Mouse (Mus musculus) urinary bladder, postnatal 36 days (tissue): ENCODE results near the gene Slc2a5.

Source experiments
- DNase-seq, 2 experiments: peaks; one replicate each; pipeline ENCODE4 v3.0.0; 2022; ENCODE audit warnings: low spot score in 2 of 2, mixed read lengths in 1 of 2

The Slc2a5 gene

DNA sequence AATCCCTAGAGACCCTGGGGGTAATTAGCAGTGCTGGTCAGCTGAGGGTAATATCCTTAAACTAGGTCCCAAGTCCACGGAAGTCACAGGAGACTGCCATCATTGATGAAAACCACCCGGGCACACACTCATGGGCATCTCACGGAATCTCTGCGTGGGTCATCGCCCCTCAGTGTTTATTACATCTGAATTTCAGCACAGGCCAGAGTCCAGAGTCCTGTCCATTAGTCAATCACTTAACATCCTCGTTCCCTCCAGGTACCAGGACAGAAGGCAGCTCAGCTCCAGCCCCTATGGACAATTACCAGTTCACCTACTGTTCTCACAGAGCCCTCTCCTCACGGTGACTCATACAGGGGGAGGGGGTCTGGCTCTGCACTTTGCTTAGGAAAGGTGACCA, 16.3 kb upstream of the Slc2a5 start:
- no peak for DNase-seq

- DNase-seq = no peak
Observed at GRCm38 (mm10) chr4:150105671-150106070, 13.4 kb upstream of the Slc2a5 start.

GRCm38 (mm10) chr4:150106637-150107036, 12.4 kb upstream of the Slc2a5 start:
- no peak for DNase-seq

DNA sequence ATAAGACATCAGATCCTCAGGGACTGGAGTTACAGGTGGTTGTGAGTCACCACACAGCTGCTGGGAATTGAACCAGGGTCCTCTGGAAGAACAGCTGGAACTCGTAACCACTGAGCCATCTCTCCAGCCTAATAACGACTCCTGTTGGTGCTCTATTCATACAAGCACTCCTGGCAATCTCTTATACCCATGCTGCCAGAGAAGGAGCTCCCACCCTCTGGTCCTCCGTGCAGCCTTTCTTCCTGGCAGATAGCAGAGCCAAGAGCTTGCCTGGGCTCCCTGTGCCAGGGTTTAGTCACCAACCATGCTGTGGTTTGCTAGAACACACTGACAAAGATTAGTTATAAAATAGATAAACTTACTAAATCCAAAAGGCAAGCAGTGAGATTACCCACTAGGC, 9.4 kb upstream of the Slc2a5 start:
- DNase-seq = no peak

- DNase-seq = no peak
Observed at GRCm38 (mm10) chr4:150110373-150110772, 8.7 kb upstream of the Slc2a5 start.

DNA sequence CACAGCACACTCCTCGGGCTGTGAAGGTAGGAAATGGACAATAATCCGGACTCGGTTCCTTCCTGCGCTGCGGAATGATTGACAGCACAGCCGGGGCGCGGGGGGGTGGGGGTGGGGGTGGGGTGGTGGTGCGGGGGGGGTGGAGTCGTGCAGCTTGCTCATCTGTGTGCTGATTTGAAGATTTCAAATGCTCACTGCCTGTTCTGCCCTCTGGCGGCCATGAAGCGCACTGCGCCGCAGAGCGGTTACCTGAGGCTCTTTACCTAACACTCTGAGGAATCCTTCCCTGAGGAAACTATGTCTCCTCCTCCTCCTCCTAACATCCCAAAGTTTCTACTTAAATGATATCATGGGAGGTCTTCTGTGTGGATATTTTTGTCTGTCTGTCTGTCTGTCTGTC, 6.2 kb upstream of the Slc2a5 start:
- peak; percentile 61 to 72 for DNase-seq

GRCm38 (mm10) chr4:150114505-150115061, 4.5 kb upstream of the Slc2a5 start:
- no peak for DNase-seq

GRCm38 (mm10) chr4:150117311-150117710, 1.8 kb upstream of the Slc2a5 start:
- no peak for DNase-seq

DNA sequence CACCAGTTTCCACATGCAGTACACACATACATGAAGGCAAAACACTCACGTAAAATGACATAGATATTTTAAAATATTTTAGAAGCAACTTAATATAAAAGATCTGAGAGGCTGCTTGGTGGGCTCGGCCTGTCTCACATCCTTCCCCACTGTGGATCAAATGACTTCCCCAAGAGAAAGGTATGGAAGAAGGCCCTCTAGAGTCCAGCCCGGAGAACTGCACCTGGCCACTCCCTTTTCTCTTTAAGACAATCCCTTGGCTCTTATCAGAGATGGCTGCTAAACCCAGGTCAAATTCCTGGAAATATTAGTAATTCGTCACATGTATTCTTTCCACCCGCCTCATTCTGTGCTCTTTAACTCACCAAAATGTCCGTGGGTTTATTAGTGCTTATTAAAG, 920 bp upstream of the Slc2a5 start:
- DNase-seq = no peak

GRCm38 (mm10) chr4:150119640-150120039, 557 bp downstream of the Slc2a5 start:
- DNase-seq = peak in 1 of 2 experiments; percentile 28

GRCm38 (mm10) chr4:150120173-150120833, 1.2 kb downstream of the Slc2a5 start:
- no peak for DNase-seq

DNA sequence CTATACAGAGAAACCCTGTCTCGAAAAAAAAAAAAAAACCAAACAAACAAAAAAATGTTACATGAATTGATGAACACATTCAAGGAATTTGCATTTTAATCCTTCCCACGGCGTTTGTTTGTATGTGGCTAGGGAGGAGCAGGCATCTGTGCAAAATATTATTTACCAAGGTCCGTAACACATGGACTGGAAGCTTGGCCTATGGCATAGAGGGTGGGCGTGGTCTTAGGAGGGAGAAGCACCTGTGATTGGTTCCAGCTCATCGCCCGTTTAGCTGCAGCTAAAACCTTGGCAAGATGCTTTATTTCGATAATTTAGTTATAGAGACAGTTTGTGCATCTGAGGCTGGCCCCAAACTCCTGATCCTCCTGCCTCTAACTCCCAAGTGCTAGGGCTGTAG, 2.3 kb downstream of the Slc2a5 start:
- DNase-seq = no peak

- DNase-seq = no peak
Observed at GRCm38 (mm10) chr4:150122476-150122875, 3.4 kb downstream of the Slc2a5 start.

GRCm38 (mm10) chr4:150126373-150126772, 7.3 kb downstream of the Slc2a5 start:
- no peak for DNase-seq

GRCm38 (mm10) chr4:150127894-150128293, 8.8 kb downstream of the Slc2a5 start:
- no peak for DNase-seq

DNA sequence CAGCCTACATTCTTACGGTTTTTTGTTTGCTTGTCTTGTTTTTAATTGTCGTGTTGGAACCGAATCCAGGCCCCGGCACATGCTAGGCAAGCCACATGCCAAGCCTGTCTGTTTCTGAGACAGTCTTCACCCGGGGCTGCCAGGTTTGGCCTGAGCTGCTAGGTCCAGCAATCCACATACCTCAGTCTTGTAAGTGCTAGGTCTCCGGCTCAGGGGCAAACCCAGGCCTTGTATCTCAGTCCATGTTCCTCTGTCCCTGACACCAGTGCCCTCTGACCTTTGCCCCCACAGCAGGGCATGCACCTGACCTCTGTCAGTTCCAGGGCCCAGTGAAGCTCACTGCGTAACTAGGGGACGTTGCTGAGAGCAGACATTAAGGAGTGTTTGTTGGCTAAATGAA, 9.5 kb downstream of the Slc2a5 start:
- no peak for DNase-seq

GRCm38 (mm10) chr4:150130661-150131060, 11.6 kb downstream of the Slc2a5 start:
- DNase-seq = no peak

DNA sequence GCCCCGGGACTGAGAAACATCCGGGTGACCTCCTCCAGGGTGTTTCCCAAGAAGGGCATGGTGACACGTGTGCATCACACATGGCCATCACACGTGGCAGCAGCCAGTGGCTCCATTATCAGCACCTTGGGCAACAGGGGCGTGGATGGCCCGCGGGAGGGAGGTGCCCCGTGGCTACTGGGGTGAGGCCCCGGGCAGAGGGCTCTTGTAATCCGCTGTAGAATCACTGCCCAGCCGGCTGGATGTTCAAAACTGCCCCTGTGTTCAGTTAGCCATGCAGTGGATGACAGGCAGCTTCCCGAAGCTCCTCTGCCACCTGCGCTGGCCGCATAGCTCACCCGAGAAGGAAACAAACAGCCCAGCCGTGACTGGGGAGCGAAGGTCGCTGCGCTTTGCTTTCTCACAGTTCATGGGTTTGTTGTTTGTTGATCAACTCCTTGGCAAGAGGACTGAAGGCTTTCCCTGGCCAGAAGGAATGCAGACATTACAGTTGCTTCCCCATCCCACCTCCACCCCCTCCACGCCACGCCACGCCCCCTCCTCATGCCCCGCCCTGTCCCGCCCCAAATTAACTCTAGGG, 13.7 kb downstream of the Slc2a5 start:
- peak in 1 of 2 experiments; percentile 56 for DNase-seq

- no peak for DNase-seq
Observed at GRCm38 (mm10) chr4:150135254-150135653, 16.2 kb downstream of the Slc2a5 start.

- peak; percentile 46 to 70 for DNase-seq
Observed at GRCm38 (mm10) chr4:150136693-150137092, 17.6 kb downstream of the Slc2a5 start.

GRCm38 (mm10) chr4:150137368-150138083, 18.4 kb downstream of the Slc2a5 start:
- DNase-seq = no peak

DNA sequence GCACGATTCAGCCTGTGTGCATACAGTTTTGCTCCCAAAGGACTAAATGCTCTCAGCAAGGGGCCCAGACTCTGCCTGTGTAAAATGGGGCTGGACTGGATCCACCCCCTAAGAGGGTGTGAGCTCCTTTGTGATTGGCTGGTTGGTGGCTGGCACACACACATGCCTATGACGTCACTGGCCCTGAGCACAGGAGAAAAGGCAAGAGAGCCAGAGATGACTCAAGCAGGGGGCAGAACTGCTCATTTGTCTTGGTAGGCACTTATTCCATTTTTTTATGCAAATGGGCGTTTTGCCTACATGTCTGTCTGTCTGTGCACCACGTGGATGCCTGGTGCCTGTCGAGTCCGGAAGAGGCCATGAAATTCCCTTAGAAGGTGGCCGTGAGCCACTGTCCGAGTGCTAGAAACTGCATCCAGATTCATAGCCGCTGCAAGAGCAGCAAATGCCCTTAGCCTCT, 19.0 kb downstream of the Slc2a5 start:
- DNase-seq = peak; percentile 20 to 67

- no peak for DNase-seq
Observed at GRCm38 (mm10) chr4:150139090-150139489, 20.0 kb downstream of the Slc2a5 start.
